Mouse (Mus musculus) neural tube, embryonic 14.5 days (tissue): ENCODE results near the gene Angptl1. TPM values are rescaled to one million over a fixed set of nuclear protein-coding genes. Genes with fewer than 3 reads are reported as not detected.
A peak's percentile ranks its signal among the peaks of the same experiment; 100 is the strongest.

Experiments used
- ATAC-seq: fragments of 200-750 bp; cut with Nextera tagmentation; 2 replicates; pipeline ENCODE4 v1.8.0; 2017; ENCODE audit warnings: low read depth, mild to moderate bottlenecking, moderate TSS enrichment, moderate library complexity
- H3K27ac ChIP-seq: fragments of 300-500 bp; sonication (generic); 2 replicates; pipeline ENCODE4 v1.5.1; 2014; ENCODE audit warnings: low read depth, mild to moderate bottlenecking, control low read depth, low read length, moderate library complexity, mixed read lengths
- H3K27me3 ChIP-seq: fragments of 300-500 bp; sonication (generic); 2 replicates; pipeline ENCODE4 v1.6.1; 2014; ENCODE audit warnings: low read length; ENCODE audit not compliant: control insufficient read depth, insufficient read depth
- H3K36me3 ChIP-seq: fragments of 300-500 bp; sonication (generic); 2 replicates; pipeline ENCODE4 v1.6.1; 2014; ENCODE audit warnings: low read length, mixed read lengths; ENCODE audit not compliant: control insufficient read depth, insufficient read depth
- H3K4me1 ChIP-seq: fragments of 300-500 bp; sonication (generic); 2 replicates; pipeline ENCODE4 v1.6.1; 2014; ENCODE audit warnings: low read length; ENCODE audit not compliant: control insufficient read depth, insufficient read depth
- H3K4me2 ChIP-seq: fragments of 300-500 bp; sonication (generic); 2 replicates; pipeline ENCODE4 v1.6.1; 2014; ENCODE audit warnings: mild to moderate bottlenecking, low read depth, low read length, control low read depth
- H3K4me3 ChIP-seq: fragments of 300-500 bp; sonication (generic); 2 replicates; pipeline ENCODE4 v1.5.1; 2014; ENCODE audit warnings: low read depth, low read length, control low read depth, mixed read lengths
- H3K9ac ChIP-seq: fragments of 300-500 bp; sonication (generic); replicated peaks from 2 replicates; pipeline ENCODE4 v1.6.1; 2014; ENCODE audit warnings: low read depth, mild to moderate bottlenecking, control low read depth, low read length, mixed read lengths
- H3K9me3 ChIP-seq: fragments of 300-500 bp; sonication (generic); 2 replicates; pipeline ENCODE4 v1.6.1; 2016; ENCODE audit warnings: low read length; ENCODE audit not compliant: control insufficient read depth
- WGBS: fragments of 180-500 bp; shearing (Covaris S2); extraction: QIAGEN DNeasy Blood & Tissue Kit; methylation state at CpG from one replicate; pipeline ENCODE4 v1.1.7; 2014; 5-methylcytosine and 5-hydroxymethylcytosine counted together
- polyA plus RNA-seq: library from polyadenylated mRNA; unstranded; fragments of >200 nt; fragmentation: Nextera tagmentation; extraction: Ambion mirVana; gene quantifications from 2 replicates; pipeline ENCODE4 v1.2.1, GENCODE M21; 2014

The Angptl1 gene
- polyA plus RNA-seq, result 1.4 and 1.7 TPM in 2 replicates

DNA sequence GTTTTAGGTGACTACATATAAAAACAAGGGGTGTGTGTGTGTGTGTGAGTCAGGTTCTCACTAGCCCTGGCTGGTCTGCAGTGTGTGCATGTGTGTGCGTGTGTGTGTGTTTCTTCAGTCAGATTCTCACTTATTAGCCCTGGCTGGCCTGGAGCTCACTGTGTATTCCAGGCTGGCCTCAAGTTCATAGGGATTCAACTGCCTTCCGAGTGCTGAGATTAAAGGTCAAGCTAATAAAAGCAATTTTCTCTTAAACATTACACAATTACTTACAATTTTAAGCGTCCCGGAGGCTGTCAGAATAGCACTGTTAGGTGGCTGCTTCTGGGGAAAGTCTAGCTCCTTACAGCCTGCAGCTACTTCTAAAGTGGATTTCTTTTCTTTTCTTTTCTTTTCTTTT is at the start of gene Angptl1:
Gene Angptl1 (plus strand): TSS at position 386 of the 400 bp plus-strand sequence.
- H3K27ac ChIP-seq, result peak within 1 kb of the TSS; percentile 39; the same call in 1 of the 2 replicates
- no peak within 1 kb of the TSS for H3K9ac ChIP-seq
- no peaks in the 10 kb centered on the region for H3K27me3 ChIP-seq
- ATAC-seq, result 0 out of 2 replicates have a peak, but pooled peaks have one; percentile 56
- H3K4me1 ChIP-seq, result 0 out of 2 replicates have a peak, but pooled peaks cover 5% of the 10 kb centered on the region
- no peak within 1 kb of the TSS for H3K4me3 ChIP-seq
- H3K9me3 ChIP-seq, result no peaks in the 10 kb centered on the region
- no peaks in the 10 kb centered on the region for H3K36me3 ChIP-seq
- 39% methylated on average over 4 of the region's 4 CpGs for WGBS
- H3K4me2 ChIP-seq, result 0 out of 2 replicates have a peak within 1 kb of the TSS, but pooled peaks have one; percentile 14

DNA sequence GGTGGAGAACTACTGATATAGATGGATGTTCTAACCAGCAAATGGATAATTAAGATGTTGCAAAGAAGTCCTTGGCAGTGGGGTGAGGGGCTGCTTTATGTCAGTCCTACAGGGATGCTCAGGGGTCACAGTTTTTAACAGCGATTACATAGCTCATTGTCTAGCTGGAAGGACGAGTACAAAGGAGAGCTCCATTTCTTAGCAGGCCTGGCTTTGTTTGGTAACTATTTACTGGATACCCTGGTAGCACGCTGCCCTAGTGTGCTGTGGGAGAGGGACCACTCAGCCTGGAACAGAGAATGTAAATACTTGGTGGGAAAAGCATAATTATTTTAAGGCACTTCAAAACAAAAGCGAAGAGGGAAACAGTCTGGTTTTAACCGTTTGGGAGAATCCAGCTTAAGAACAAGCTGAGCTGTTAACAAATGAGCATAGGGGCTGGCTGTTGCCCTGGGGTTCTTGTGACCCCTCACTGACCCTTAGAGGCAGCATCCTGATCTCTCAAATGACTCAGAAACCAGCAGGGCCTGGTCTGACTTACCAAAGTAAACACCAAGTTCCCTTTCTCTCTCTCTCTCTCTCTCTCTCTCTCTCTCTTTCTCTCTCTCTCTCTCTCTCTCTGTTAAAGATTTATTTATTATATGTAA is 48.4 kb upstream of the Angptl1 start:
- no peak for ATAC-seq
- H3K27ac ChIP-seq, result no peak overlapping the region
- H3K4me1 ChIP-seq, result 0 out of 2 replicates have a peak, but pooled peaks cover 2% of the 10 kb centered on the region
- no peak overlapping the region for H3K4me3 ChIP-seq
- H3K9me3 ChIP-seq, result no peaks in the 10 kb centered on the region
- H3K27me3 ChIP-seq, result no peaks in the 10 kb centered on the region
- H3K36me3 ChIP-seq, result no peaks in the 10 kb centered on the region
- 7% methylated on average over 5 of the region's 5 CpGs for WGBS
- H3K9ac ChIP-seq, result no peak overlapping the region
- H3K4me2 ChIP-seq, result no peak overlapping the region

- Histone ChIP-seq H3K27me3 (no peaks in the 10 kb centered on the region), H3K4me3 (no peak overlapping the region), H3K9ac (no peak overlapping the region), H3K4me1 (no peaks in the 10 kb centered on the region), H3K9me3 (no peaks in the 10 kb centered on the region), H3K36me3 (no peaks in the 10 kb centered on the region), H3K27ac (no peak overlapping the region), H3K4me2 (no peak overlapping the region)
- ATAC-seq, result no peak
- 79% methylated on average over 9 of the region's 9 CpGs for WGBS
Observed at GRCm38 (mm10) chr1:156796251-156796650, 42.1 kb upstream of the Angptl1 start.

DNA sequence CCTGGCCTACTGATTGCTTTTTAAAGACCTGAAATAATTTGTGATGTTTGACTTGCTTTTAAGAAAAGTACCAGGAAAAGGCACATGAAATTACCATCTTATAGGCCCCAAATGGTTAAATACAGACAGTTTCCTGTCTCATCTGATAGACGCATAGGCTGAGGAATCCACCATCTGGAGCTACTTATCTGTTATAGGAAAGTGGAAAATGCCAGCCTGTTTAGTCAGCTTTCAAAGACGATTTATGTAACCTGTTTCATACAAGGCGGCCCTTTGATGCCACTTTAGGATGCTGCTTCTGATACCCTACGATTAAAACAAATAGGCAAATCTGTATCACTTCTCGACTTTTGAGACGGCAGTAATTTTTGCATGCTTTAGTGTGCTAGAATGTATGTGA is 37.1 kb upstream of the Angptl1 start:
- 73% methylated on average over 6 of the region's 6 CpGs for WGBS
- H3K36me3 ChIP-seq, result no peaks in the 10 kb centered on the region
- no peaks in the 10 kb centered on the region for H3K9me3 ChIP-seq
- H3K4me1 ChIP-seq, result no peaks in the 10 kb centered on the region
- H3K4me2 ChIP-seq, result no peak overlapping the region
- no peak overlapping the region for H3K4me3 ChIP-seq
- H3K27ac ChIP-seq, result no peak overlapping the region
- no peaks in the 10 kb centered on the region for H3K27me3 ChIP-seq
- ATAC-seq, result no peak
- H3K9ac ChIP-seq, result no peak overlapping the region

DNA sequence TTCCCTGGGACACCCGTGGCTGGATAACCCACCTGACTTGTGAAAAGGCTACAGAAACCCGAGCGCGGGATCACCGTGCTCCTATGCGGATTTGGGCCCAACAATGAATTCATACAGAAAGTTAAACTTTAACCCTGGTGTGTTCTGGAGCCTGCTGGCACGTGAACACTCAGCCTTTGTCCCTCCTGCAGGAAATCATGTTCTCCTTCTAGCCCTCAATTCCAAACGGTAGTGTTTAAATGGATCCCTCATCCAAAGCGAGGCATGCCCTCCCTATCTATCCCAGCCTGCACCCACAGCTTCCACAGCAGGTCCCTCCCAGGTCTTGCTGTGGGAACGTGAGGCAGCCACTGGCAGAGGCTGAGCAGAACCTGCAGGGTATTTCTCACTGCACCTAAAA is 30.0 kb upstream of the Angptl1 start:
- Histone ChIP-seq H3K9me3 (no peaks in the 10 kb centered on the region), H3K36me3 (peaks cover 8% of the 10 kb centered on the region; the same call in 1 of the 2 replicates), H3K4me1 (no peaks in the 10 kb centered on the region), H3K27ac (no peak overlapping the region), H3K4me2 (no peak overlapping the region; the same call in 1 of the 2 replicates), H3K9ac (no peak overlapping the region), H3K27me3 (no peaks in the 10 kb centered on the region), H3K4me3 (no peak overlapping the region)
- ATAC-seq, result no peak
- 40% methylated on average over 10 of the region's 10 CpGs for WGBS

- WGBS, result 57% methylated on average over 7 of the region's 7 CpGs
- no peak overlapping the region for H3K9ac ChIP-seq
- no peak overlapping the region for H3K4me3 ChIP-seq
- H3K4me2 ChIP-seq, result no peak overlapping the region
- no peaks in the 10 kb centered on the region for H3K27me3 ChIP-seq
- H3K9me3 ChIP-seq, result no peaks in the 10 kb centered on the region
- ATAC-seq, result no peak
- peaks cover 8% of the 10 kb centered on the region; the same call in 1 of the 2 replicates for H3K36me3 ChIP-seq
- H3K4me1 ChIP-seq, result no peaks in the 10 kb centered on the region
- H3K27ac ChIP-seq, result no peak overlapping the region
Observed at GRCm38 (mm10) chr1:156811928-156812327, 26.4 kb upstream of the Angptl1 start.

GRCm38 (mm10) chr1:156812716-156813115 is 25.6 kb upstream of the Angptl1 start:
- Histone ChIP-seq H3K4me3 (no peak overlapping the region), H3K27ac (no peak overlapping the region), H3K9me3 (no peaks in the 10 kb centered on the region), H3K27me3 (no peaks in the 10 kb centered on the region), H3K4me2 (no peak overlapping the region), H3K4me1 (no peaks in the 10 kb centered on the region), H3K9ac (no peak overlapping the region), H3K36me3 (peaks cover 11% of the 10 kb centered on the region)
- 73% methylated on average over 8 of the region's 8 CpGs for WGBS
- no peak for ATAC-seq

- WGBS, result 86% methylated on average over 6 of the region's 6 CpGs
- ATAC-seq, result no peak
- Histone ChIP-seq H3K36me3 (peaks cover 15% of the 10 kb centered on the region), H3K9me3 (no peaks in the 10 kb centered on the region), H3K27ac (no peak overlapping the region), H3K27me3 (no peaks in the 10 kb centered on the region), H3K4me2 (no peak overlapping the region), H3K4me1 (no peaks in the 10 kb centered on the region), H3K4me3 (no peak overlapping the region), H3K9ac (no peak overlapping the region)
Observed at GRCm38 (mm10) chr1:156813485-156813884, 24.9 kb upstream of the Angptl1 start.

DNA sequence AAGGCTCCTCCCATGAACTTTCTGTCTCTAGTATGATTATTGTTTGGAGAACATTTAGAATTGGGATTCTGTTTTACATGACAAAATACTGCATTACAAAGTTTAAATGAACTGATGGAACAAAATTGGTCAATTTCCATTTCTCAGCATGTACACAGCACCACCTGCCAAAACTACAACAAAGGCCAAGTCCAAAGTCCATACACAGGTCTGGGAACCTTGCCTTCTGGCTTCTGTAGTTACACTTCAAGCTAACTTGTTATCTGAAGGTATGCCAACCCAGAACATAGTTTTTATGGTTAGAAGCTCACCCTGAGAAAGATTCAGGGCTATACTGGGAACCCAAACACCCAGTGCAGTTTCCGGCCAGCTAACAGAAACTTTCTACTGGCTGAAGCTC is 19.1 kb upstream of the Angptl1 start:
- WGBS, result 97% methylated on average over 1 of the region's 1 CpGs
- Histone ChIP-seq H3K9me3 (no peaks in the 10 kb centered on the region), H3K27me3 (no peaks in the 10 kb centered on the region), H3K27ac (no peak overlapping the region), H3K9ac (no peak overlapping the region), H3K4me3 (no peak overlapping the region), H3K4me1 (no peaks in the 10 kb centered on the region), H3K36me3 (peaks cover 17% of the 10 kb centered on the region), H3K4me2 (no peak overlapping the region)
- no peak for ATAC-seq
